Mouse (Mus musculus) adrenal gland, adult 8-10 months (tissue): ENCODE results near the gene Bpifa5. TPM values are rescaled to one million over a fixed set of nuclear protein-coding genes. Genes with fewer than 3 reads are reported as not detected.

ENCODE experiments used
- DNase-seq: peaks from one replicate; pipeline ENCODE4 v3.0.0; 2022
- total RNA-seq, 4 experiments: library from RNA; stranded (reverse); gene quantifications; 2 replicates each; pipeline ENCODE4 v1.2.4; 2022

Gene Bpifa5
- total RNA-seq, 4 experiments from 2014 or later = not detected

DNA sequence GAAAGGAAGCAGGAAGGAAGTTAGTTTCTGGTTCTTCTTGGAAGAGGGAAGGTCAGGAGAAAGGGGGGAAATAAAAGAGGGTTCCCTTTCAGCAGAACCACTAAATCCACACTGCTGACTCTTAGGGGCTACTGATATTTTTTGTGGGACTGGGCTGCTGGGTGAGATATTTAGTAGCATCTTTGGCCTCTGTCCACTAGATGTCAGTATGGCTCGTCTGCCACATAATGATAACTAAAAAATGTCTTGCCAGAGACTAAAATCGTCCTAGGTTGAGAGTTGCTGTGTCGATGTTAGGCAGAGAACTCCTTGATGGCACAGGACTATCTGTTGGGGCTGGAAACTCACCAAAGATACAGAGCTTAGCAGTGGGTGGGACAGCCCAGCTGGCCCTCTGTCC is 46.7 kb downstream of the Bpifa5 start:
- DNase-seq = no peak

DNA sequence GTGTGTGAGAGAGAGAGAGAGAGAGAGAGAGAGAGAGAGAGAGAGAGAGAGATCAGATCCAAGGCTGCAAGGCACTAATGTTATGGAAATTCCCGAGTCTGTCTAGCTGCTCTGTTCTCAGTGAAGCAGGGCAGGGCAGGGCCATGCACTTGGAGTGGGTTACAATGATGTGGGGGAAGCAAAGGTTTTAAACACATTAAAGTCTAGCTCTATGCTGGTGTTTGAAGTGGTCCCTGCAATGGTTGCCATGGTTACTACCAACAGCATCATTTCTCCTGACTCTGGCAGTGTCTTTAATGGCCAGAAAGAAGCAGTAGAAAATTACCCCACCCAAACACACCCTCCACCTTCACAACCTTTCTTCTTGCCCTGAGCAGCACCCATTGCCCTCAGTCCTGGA is 48.7 kb downstream of the Bpifa5 start:
- no peak for DNase-seq

DNA sequence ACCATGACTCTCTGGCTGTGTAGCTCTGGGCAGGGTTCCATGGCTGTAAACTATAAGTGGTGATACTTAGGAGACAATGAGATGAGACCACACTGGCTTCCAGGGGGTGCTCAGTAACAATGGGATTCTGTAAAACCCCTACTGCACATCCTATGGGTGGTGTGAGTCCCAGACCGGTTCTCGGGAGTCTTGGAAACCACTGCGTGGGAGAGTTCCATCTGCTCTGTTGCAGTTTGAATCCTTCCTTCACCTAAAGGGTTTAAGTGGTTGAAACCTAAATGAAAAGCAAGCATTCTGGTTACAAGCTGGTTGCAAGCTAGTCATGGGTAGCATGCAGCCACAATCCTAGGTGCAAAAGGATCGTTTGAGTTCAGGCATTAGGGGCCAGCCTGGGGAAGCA is 49.5 kb downstream of the Bpifa5 start:
- DNase-seq = no peak

DNA sequence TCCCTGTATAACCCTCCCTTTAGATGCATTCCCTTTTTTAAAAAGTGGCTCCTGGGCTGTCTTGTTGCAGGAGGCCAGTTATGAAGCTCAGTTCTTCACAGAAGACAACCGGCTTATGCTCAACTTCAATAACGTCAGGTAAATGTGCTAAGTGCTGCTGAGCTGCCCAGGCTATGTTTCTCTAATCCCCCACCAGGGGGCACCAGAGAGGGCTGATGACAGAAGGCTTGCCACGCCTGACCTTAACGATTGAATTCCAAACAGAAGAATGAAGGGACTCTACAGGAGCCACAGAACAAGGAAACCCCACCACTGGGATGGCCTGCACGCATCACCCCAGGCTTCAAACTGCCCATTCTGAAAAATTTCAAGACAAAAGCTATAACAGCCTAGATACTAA is 52.8 kb downstream of the Bpifa5 start:
- DNase-seq = peak; percentile 59

Other genes with a start within 250 kb of the Bpifa5 start
- gene Bpifb3, start 244.4 kb upstream of the Bpifa5 start, total RNA-seq = not detected
- under 1 TPM in 2 of 4 experiments, not detected in 2; 0.44 to 0.59 TPM for gene Bpifb4, start 224.4 kb upstream of the Bpifa5 start, total RNA-seq
- under 1 TPM in 1 of 4 experiments, not detected in 3; 0.17 TPM for gene Bpifa6, start 187.7 kb upstream of the Bpifa5 start, total RNA-seq
- 1 to 10 TPM in 1 of 4 experiments, under 1 TPM in 3; 0.37 to 1.0 (median 0.67) TPM for gene Bpifa2, start 154.3 kb upstream of the Bpifa5 start, total RNA-seq
- not detected for gene Bpifa3, start 32.3 kb upstream of the Bpifa5 start, total RNA-seq
- gene Bpifa1, start 19.7 kb upstream of the Bpifa5 start, total RNA-seq = not detected
- gene Bpifb1, start 28.2 kb downstream of the Bpifa5 start, total RNA-seq = not detected
- gene Bpifb5, start 61.1 kb downstream of the Bpifa5 start, total RNA-seq = under 1 TPM in 2 of 4 experiments, not detected in 2; 0.24 to 0.35 TPM
- under 1 TPM in 1 of 4 experiments, not detected in 3; 0.87 TPM for gene Bpifb9a, start 95.2 kb downstream of the Bpifa5 start, total RNA-seq
- under 1 TPM in 1 of 4 experiments, not detected in 3; 0.87 TPM for gene Bpifb9b, start 144.6 kb downstream of the Bpifa5 start, total RNA-seq
- gene Cdk5rap1, start 210.4 kb downstream of the Bpifa5 start, total RNA-seq = 10 to 100 TPM; 13.7 to 25.4 (median 18.6) TPM
- 10 to 100 TPM; 21.3 to 37.6 (median 31.5) TPM for gene Snta1, start 245.5 kb downstream of the Bpifa5 start, total RNA-seq